Mouse (Mus musculus) limb, embryonic 12.5 days (tissue): ENCODE measurements around the gene Cdk8. TPM values are rescaled to one million over a fixed set of nuclear protein-coding genes. Genes with fewer than 3 reads are reported as not detected.

ENCODE experiments used
- ATAC-seq: fragments of 200-750 bp; cut with Nextera tagmentation; 2 replicates; pipeline ENCODE4 v1.8.0; 2017; ENCODE audit warnings: low read depth, moderate TSS enrichment; ENCODE audit not compliant: insufficient number of reproducible peaks, insufficient read depth, low FRiP score, low TSS enrichment
- H3K27ac ChIP-seq: fragments of 300-500 bp; sonication (generic); 2 replicates; pipeline ENCODE4 v1.5.1; 2016; ENCODE audit warnings: mild to moderate bottlenecking, moderate library complexity
- H3K27me3 ChIP-seq: fragments of 300-500 bp; sonication (generic); 2 replicates; pipeline ENCODE4 v1.6.1; 2016; ENCODE audit warnings: mild to moderate bottlenecking, moderate library complexity
- H3K36me3 ChIP-seq: fragments of 300-500 bp; sonication (generic); 2 replicates; pipeline ENCODE4 v1.6.1; 2016; ENCODE audit warnings: mild to moderate bottlenecking, moderate library complexity
- H3K4me1 ChIP-seq: fragments of 300-500 bp; sonication (generic); replicated peaks from 2 replicates; pipeline ENCODE4 v1.6.1; 2016
- H3K4me2 ChIP-seq: fragments of 300-500 bp; sonication (generic); 2 replicates; pipeline ENCODE4 v1.6.1; 2016; ENCODE audit warnings: mild to moderate bottlenecking, moderate library complexity
- H3K4me3 ChIP-seq: fragments of 300-500 bp; sonication (generic); replicated peaks from 2 replicates; pipeline ENCODE4 v1.5.1; 2016; ENCODE audit warnings: mild to moderate bottlenecking
- H3K9ac ChIP-seq: fragments of 300-500 bp; sonication (generic); replicated peaks from 2 replicates; pipeline ENCODE4 v1.6.1; 2016; ENCODE audit warnings: mild to moderate bottlenecking, moderate library complexity
- H3K9me3 ChIP-seq: fragments of 300-500 bp; sonication (generic); 2 replicates; pipeline ENCODE4 v1.6.1; 2016; ENCODE audit warnings: mild to moderate bottlenecking, moderate library complexity
- WGBS: fragments of 180-500 bp; shearing (Covaris S2); methylation state at CpG from one replicate; pipeline ENCODE4 v1.1.7; 2016; 5-methylcytosine and 5-hydroxymethylcytosine counted together
- polyA plus RNA-seq: library from polyadenylated mRNA; unstranded; fragments of >200 nt; fragmentation: Nextera tagmentation; extraction: Ambion mirVana; gene quantifications from 2 replicates; pipeline ENCODE4 v1.2.1, GENCODE M21; 2016

Cdk8 gene
- polyA plus RNA-seq, 1 experiment from 2014 or later = 31.3 TPM

DNA sequence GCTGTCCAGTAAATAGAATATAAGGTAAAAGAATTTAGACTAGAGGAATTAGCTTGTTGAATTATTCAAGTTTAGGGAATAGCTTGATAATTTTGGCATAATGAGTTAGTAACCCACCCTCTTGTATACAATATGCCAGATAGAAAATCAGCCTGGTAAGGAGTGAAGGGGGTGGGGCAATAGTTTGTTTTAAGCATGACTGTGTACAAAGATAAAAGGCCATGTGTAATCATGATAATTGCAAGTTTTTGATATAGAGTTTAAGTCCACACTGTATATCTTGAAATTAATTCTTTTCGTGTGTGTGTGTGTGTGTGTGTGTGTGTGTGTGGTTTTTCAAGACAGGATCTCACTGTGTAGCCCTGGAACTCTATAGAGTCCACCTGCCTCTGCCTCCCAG is 3.3 kb downstream of the Cdk8 start:
- Histone ChIP-seq H3K9ac (no peak overlapping the region), H3K27me3 (no peaks in the 10 kb centered on the region), H3K36me3 (peaks cover 13% of the 10 kb centered on the region; the same call in 1 of the 2 replicates), H3K27ac (no peak overlapping the region), H3K4me2 (no peak overlapping the region), H3K4me1 (peaks cover 21% of the 10 kb centered on the region), H3K4me3 (no peak overlapping the region), H3K9me3 (no peaks in the 10 kb centered on the region)
- ATAC-seq = no peak
- WGBS = 78% methylated on average over 1 of the region's 1 CpGs

- no peak overlapping the region for H3K9ac ChIP-seq
- WGBS = 86% methylated on average over 10 of the region's 10 CpGs
- no peak overlapping the region for H3K4me3 ChIP-seq
- H3K36me3 ChIP-seq = peaks cover 13% of the 10 kb centered on the region; the same call in 1 of the 2 replicates
- H3K4me1 ChIP-seq = 0 out of 2 replicates have a peak, but pooled peaks cover 5% of the 10 kb centered on the region
- no peak for ATAC-seq
- H3K4me2 ChIP-seq = no peak overlapping the region
- H3K27ac ChIP-seq = no peak overlapping the region
- H3K27me3 ChIP-seq = no peaks in the 10 kb centered on the region
- H3K9me3 ChIP-seq = no peaks in the 10 kb centered on the region
Observed at GRCm38 (mm10) chr5:146238274-146238673, 7.2 kb downstream of the Cdk8 start.

DNA sequence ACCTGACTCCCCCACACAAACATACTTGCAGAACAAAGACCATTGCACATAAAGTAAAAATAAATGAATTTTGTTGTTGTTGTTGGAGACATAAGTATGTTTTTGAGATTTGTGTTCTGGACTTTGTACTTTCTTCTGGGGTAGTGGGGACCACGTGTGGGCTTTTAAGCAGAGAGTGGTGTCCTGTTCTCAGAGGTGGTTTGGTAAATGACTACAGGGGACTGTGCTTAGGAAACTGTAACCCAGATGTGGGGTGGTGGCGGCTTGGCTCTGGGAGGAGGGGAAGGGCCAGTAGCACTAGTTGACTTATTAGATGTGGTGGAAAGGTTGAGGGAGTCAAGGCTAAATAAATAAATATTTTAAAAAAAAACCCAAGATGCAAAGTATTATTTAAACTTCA is 9.7 kb downstream of the Cdk8 start:
- no peak for ATAC-seq
- Histone ChIP-seq H3K4me1 (no peaks in the 10 kb centered on the region), H3K36me3 (peaks cover 11% of the 10 kb centered on the region; the same call in 1 of the 2 replicates), H3K9me3 (no peaks in the 10 kb centered on the region), H3K27ac (no peak overlapping the region), H3K4me3 (no peak overlapping the region), H3K9ac (no peak overlapping the region), H3K4me2 (no peak overlapping the region), H3K27me3 (no peaks in the 10 kb centered on the region)
- 83% methylated on average over 2 of the region's 2 CpGs for WGBS

- H3K9ac ChIP-seq = no peak overlapping the region
- H3K27me3 ChIP-seq = no peaks in the 10 kb centered on the region
- no peak for ATAC-seq
- no peak overlapping the region for H3K27ac ChIP-seq
- 90% methylated on average over 3 of the region's 3 CpGs for WGBS
- H3K4me3 ChIP-seq = no peak overlapping the region
- H3K4me1 ChIP-seq = no peaks in the 10 kb centered on the region
- no peak overlapping the region for H3K4me2 ChIP-seq
- peaks cover 9% of the 10 kb centered on the region; the same call in 1 of the 2 replicates for H3K36me3 ChIP-seq
- H3K9me3 ChIP-seq = no peaks in the 10 kb centered on the region
Observed at GRCm38 (mm10) chr5:146241202-146241601, 10.2 kb downstream of the Cdk8 start.

GRCm38 (mm10) chr5:146245193-146245592 is 14.2 kb downstream of the Cdk8 start:
- 97% methylated on average over 4 of the region's 4 CpGs for WGBS
- no peak for ATAC-seq
- Histone ChIP-seq H3K9ac (no peak overlapping the region), H3K4me3 (no peak overlapping the region), H3K36me3 (peaks cover 4% of the 10 kb centered on the region; the same call in 1 of the 2 replicates), H3K4me1 (no peaks in the 10 kb centered on the region), H3K9me3 (no peaks in the 10 kb centered on the region), H3K27ac (no peak overlapping the region), H3K4me2 (no peak overlapping the region), H3K27me3 (no peaks in the 10 kb centered on the region)

GRCm38 (mm10) chr5:146245646-146246370 is 14.8 kb downstream of the Cdk8 start:
- H3K4me2 ChIP-seq = no peak overlapping the region
- H3K9me3 ChIP-seq = no peaks in the 10 kb centered on the region
- H3K27ac ChIP-seq = no peak overlapping the region
- no peak for ATAC-seq
- H3K27me3 ChIP-seq = no peaks in the 10 kb centered on the region
- WGBS = 91% methylated on average over 7 of the region's 7 CpGs
- no peak overlapping the region for H3K4me3 ChIP-seq
- H3K9ac ChIP-seq = no peak overlapping the region
- peaks cover 4% of the 10 kb centered on the region; the same call in 1 of the 2 replicates for H3K36me3 ChIP-seq
- H3K4me1 ChIP-seq = no peaks in the 10 kb centered on the region

DNA sequence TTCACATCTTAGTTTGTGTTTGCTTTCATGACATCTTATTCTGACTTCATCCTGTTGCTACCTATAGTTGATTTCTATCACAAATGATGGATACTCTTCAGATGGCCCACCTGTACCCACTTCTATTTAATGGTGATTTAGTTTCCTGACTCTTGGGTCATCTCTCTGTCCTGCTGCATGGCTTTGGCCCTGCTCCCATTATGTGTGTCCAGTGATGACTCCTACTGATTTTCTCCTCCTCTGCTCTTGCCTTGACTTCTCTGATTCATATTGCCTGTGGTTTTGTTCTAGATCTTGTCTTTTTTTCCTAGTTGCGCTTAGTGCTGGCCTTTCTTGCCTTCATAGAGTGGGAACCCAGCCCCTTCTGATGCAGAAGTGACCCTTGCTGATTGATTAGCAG is 15.4 kb downstream of the Cdk8 start:
- Histone ChIP-seq H3K36me3 (peaks cover 4% of the 10 kb centered on the region; the same call in 1 of the 2 replicates), H3K9ac (no peak overlapping the region), H3K27me3 (no peaks in the 10 kb centered on the region), H3K4me2 (no peak overlapping the region), H3K9me3 (no peaks in the 10 kb centered on the region), H3K4me3 (no peak overlapping the region), H3K4me1 (no peaks in the 10 kb centered on the region), H3K27ac (no peak overlapping the region)
- WGBS = 97% methylated on average over 1 of the region's 1 CpGs
- no peak for ATAC-seq

- H3K4me1 ChIP-seq = no peaks in the 10 kb centered on the region
- no peaks in the 10 kb centered on the region for H3K9me3 ChIP-seq
- no peaks in the 10 kb centered on the region for H3K27me3 ChIP-seq
- peaks cover 4% of the 10 kb centered on the region; the same call in 1 of the 2 replicates for H3K36me3 ChIP-seq
- no peak overlapping the region for H3K4me2 ChIP-seq
- H3K27ac ChIP-seq = no peak overlapping the region
- ATAC-seq = no peak
- H3K9ac ChIP-seq = no peak overlapping the region
- 77% methylated on average over 5 of the region's 5 CpGs for WGBS
- no peak overlapping the region for H3K4me3 ChIP-seq
Observed at GRCm38 (mm10) chr5:146247709-146248108, 16.7 kb downstream of the Cdk8 start.

- Histone ChIP-seq H3K27me3 (no peaks in the 10 kb centered on the region), H3K36me3 (peaks cover 4% of the 10 kb centered on the region; the same call in 1 of the 2 replicates), H3K27ac (no peak overlapping the region), H3K9me3 (no peaks in the 10 kb centered on the region), H3K4me3 (no peak overlapping the region), H3K9ac (no peak overlapping the region), H3K4me1 (no peaks in the 10 kb centered on the region), H3K4me2 (no peak overlapping the region)
- no peak for ATAC-seq
- 90% methylated on average over 10 of the region's 10 CpGs for WGBS
Observed at GRCm38 (mm10) chr5:146248746-146249145, 17.7 kb downstream of the Cdk8 start.

GRCm38 (mm10) chr5:146250369-146251075 is 19.5 kb downstream of the Cdk8 start:
- Histone ChIP-seq H3K9ac (no peak overlapping the region), H3K27me3 (no peaks in the 10 kb centered on the region), H3K36me3 (peaks cover 4% of the 10 kb centered on the region; the same call in 1 of the 2 replicates), H3K4me3 (no peak overlapping the region), H3K9me3 (no peaks in the 10 kb centered on the region), H3K4me1 (no peaks in the 10 kb centered on the region), H3K4me2 (no peak overlapping the region), H3K27ac (no peak overlapping the region)
- 83% methylated on average over 12 of the region's 12 CpGs for WGBS
- no peak for ATAC-seq

- no peak overlapping the region for H3K27ac ChIP-seq
- no peaks in the 10 kb centered on the region for H3K27me3 ChIP-seq
- ATAC-seq = no peak
- 91% methylated on average over 5 of the region's 5 CpGs for WGBS
- H3K36me3 ChIP-seq = peaks cover 6% of the 10 kb centered on the region; the same call in 1 of the 2 replicates
- H3K4me1 ChIP-seq = no peaks in the 10 kb centered on the region
- H3K4me3 ChIP-seq = no peak overlapping the region
- no peak overlapping the region for H3K4me2 ChIP-seq
- no peaks in the 10 kb centered on the region for H3K9me3 ChIP-seq
- H3K9ac ChIP-seq = no peak overlapping the region
Observed at GRCm38 (mm10) chr5:146251663-146252429, 20.8 kb downstream of the Cdk8 start.
